Mouse (Mus musculus): ENCODE data around the gene Syne1.
A peak's percentile ranks its signal among the peaks of the same experiment; 100 is the strongest.

Gene Syne1

GRCm38 (mm10) chr10:5205570-5205969 is 345.7 kb downstream of the Syne1 start:
- no peak for DNase-seq (ENCODE audit: low spot score in 2 of 2)

GRCm38 (mm10) chr10:5203837-5204236 is 347.4 kb downstream of the Syne1 start:
- DNase-seq (ENCODE audit: low spot score in 2 of 2) = peak; percentile 89 to 92

- DNase-seq (ENCODE audit: low spot score in 2 of 2) = no peak
These were observed 353.9 kb downstream of the Syne1 start for GRCm38 (mm10) chr10:5197356-5197755.

- DNase-seq (ENCODE audit: low spot score in 2 of 2) = no peak
These were observed 355.0 kb downstream of the Syne1 start for GRCm38 (mm10) chr10:5196267-5196666.

GRCm38 (mm10) chr10:5195288-5195687 is 356.0 kb downstream of the Syne1 start:
- no peak for DNase-seq (ENCODE audit: low spot score in 2 of 2)

- DNase-seq (ENCODE audit: low spot score in 2 of 2) = peak; percentile 67 to 76
These were observed 356.5 kb downstream of the Syne1 start for GRCm38 (mm10) chr10:5194671-5195234.

GRCm38 (mm10) chr10:5194081-5194670 is 357.1 kb downstream of the Syne1 start:
- peak in 1 of 2 experiments; percentile 26 for DNase-seq (ENCODE audit: low spot score in 2 of 2)

GRCm38 (mm10) chr10:5192861-5193490 is 358.3 kb downstream of the Syne1 start:
- DNase-seq (ENCODE audit: low spot score in 2 of 2) = no peak

GRCm38 (mm10) chr10:5190756-5191155 is 360.5 kb downstream of the Syne1 start:
- peak; percentile 60 to 88 for DNase-seq (ENCODE audit: low spot score in 2 of 2)

- DNase-seq (ENCODE audit: low spot score in 2 of 2) = no peak
These were observed 362.4 kb downstream of the Syne1 start for GRCm38 (mm10) chr10:5188890-5189289.

- no peak for DNase-seq (ENCODE audit: low spot score in 2 of 2)
These were observed 365.9 kb downstream of the Syne1 start for GRCm38 (mm10) chr10:5185156-5186083.

- no peak for DNase-seq (ENCODE audit: low spot score in 2 of 2)
These were observed 369.5 kb downstream of the Syne1 start for GRCm38 (mm10) chr10:5181771-5182176.

- DNase-seq (ENCODE audit: low spot score in 2 of 2) = peak in 1 of 2 experiments; percentile 48
These were observed 371.4 kb downstream of the Syne1 start for GRCm38 (mm10) chr10:5179891-5180290.

- DNase-seq (ENCODE audit: low spot score in 2 of 2) = no peak
These were observed 373.8 kb downstream of the Syne1 start for GRCm38 (mm10) chr10:5177446-5178015.

- DNase-seq (ENCODE audit: low spot score in 2 of 2) = no peak
These were observed 374.9 kb downstream of the Syne1 start for GRCm38 (mm10) chr10:5176371-5176770.

GRCm38 (mm10) chr10:5170425-5170824 is 380.9 kb downstream of the Syne1 start:
- no peak for DNase-seq (ENCODE audit: low spot score in 2 of 2)

GRCm38 (mm10) chr10:5167481-5167880 is 383.8 kb downstream of the Syne1 start:
- DNase-seq (ENCODE audit: low spot score in 2 of 2) = no peak

- DNase-seq (ENCODE audit: low spot score in 2 of 2) = no peak
These were observed 385.8 kb downstream of the Syne1 start for GRCm38 (mm10) chr10:5165439-5165838.

- DNase-seq (ENCODE audit: low spot score in 2 of 2) = no peak
These were observed 387.5 kb downstream of the Syne1 start for GRCm38 (mm10) chr10:5163770-5164169.

GRCm38 (mm10) chr10:5163286-5163685 is 388.0 kb downstream of the Syne1 start:
- DNase-seq (ENCODE audit: low spot score in 2 of 2) = no peak

GRCm38 (mm10) chr10:5161394-5161872 is 389.8 kb downstream of the Syne1 start:
- DNase-seq (ENCODE audit: low spot score in 2 of 2) = no peak

- no peak for DNase-seq (ENCODE audit: low spot score in 2 of 2)
These were observed 391.6 kb downstream of the Syne1 start for GRCm38 (mm10) chr10:5159679-5160078.

Data from right cerebral cortex, postnatal 36 days (tissue).